Mouse (Mus musculus): Measurements from ENCODE around the gene Adgrf2. TPM values are rescaled to one million over a fixed set of nuclear protein-coding genes. Genes with fewer than 3 reads are reported as not detected.

The Adgrf2 gene
- total RNA-seq (2021), result under 1 TPM in 1 of 2 experiments, not detected in 1; 0.10 TPM
- 0.06 and 0.23 TPM in 2 replicates for polyA plus RNA-seq (2012; rRNA removed)
- long read RNA-seq, result 0 reads

GRCm38 (mm10) chr17:42741801-42742217, at the start of gene Adgrf2:
Gene Adgrf2, minus strand, starts transcription at chr17:42742179.
- H3K27ac ChIP-seq, result no peak within 1 kb of the TSS
- intact Hi-C loops (cut with DNase I), result no loop called here
- H3K36me3 ChIP-seq (ENCODE audit: control insufficient read depth, insufficient read depth, low read length), result no peaks in the 10 kb centered on the region; the same call in 1 of the 2 replicates

GRCm38 (mm10) chr17:42790787-42791186, 48.8 kb upstream of the Adgrf2 start:
- Histone ChIP-seq H3K79me2 (replicated peaks; ENCODE audit: control insufficient read depth, insufficient read depth, low read length) (no peaks in the 10 kb centered on the region), H3K4me3 (no peak overlapping the region), H3K36me3 (ENCODE audit: control insufficient read depth, insufficient read depth, low read length) (peaks cover 2% of the 10 kb centered on the region; the same call in 1 of the 2 replicates), H3K27me3 (ENCODE audit: control insufficient read depth, insufficient read depth, low read length) (no peaks in the 10 kb centered on the region), H3K27ac (no peak overlapping the region), H3K9ac (ENCODE audit: low read depth, low read length) (no peak overlapping the region), H3K4me1 (ENCODE audit: control insufficient read depth, insufficient read depth, low read length) (peaks cover 3% of the 10 kb centered on the region)
- intact Hi-C loops (cut with DNase I), result no loop called here
- TF ChIP-seq POLR2A (IDR thresholded peaks at IDR 0.05; ENCODE audit: insufficient read depth, low read depth, low read length) (no peak), EP300 (IDR thresholded peaks at IDR 0.05; ENCODE audit: insufficient read depth, low read depth, low read length) (no peak), CTCF (IDR thresholded peaks at IDR 0.05) (no peak)
- peak in 1 of 2 experiments; percentile 41 for DNase-seq
- 58% methylated on average over 1 of the region's 1 CpGs for WGBS

More at GRCm38 (mm10) chr17:42741801-42742217, at the start of gene Adgrf2:
- DNase-seq, result peak; percentile 38 to 56
- H3K79me2 ChIP-seq (replicated peaks; ENCODE audit: control insufficient read depth, insufficient read depth, low read length), result no peaks in the 10 kb centered on the region
- WGBS, result 30% methylated on average over 7 of the region's 7 CpGs
- no peaks in the 10 kb centered on the region for H3K27me3 ChIP-seq (ENCODE audit: control insufficient read depth, insufficient read depth, low read length)
- H3K4me3 ChIP-seq, result no peak within 1 kb of the TSS
- H3K9ac ChIP-seq (ENCODE audit: low read depth, low read length), result no peak within 1 kb of the TSS
- TF ChIP-seq POLR2A (IDR thresholded peaks at IDR 0.05; ENCODE audit: insufficient read depth, low read depth, low read length) (no peak), CTCF (IDR thresholded peaks at IDR 0.05) (no peak), EP300 (IDR thresholded peaks at IDR 0.05; ENCODE audit: insufficient read depth, low read depth, low read length) (no peak)
- H3K4me1 ChIP-seq (ENCODE audit: control insufficient read depth, insufficient read depth, low read length), result peaks cover 2% of the 10 kb centered on the region; the same call in 1 of the 2 replicates

- Histone ChIP-seq H3K4me3 (no peak overlapping the region), H3K27ac (no peak overlapping the region), H3K27me3 (ENCODE audit: control insufficient read depth, insufficient read depth, low read length) (no peaks in the 10 kb centered on the region), H3K36me3 (ENCODE audit: control insufficient read depth, insufficient read depth, low read length) (peaks cover 2% of the 10 kb centered on the region; the same call in 1 of the 2 replicates), H3K9ac (ENCODE audit: low read depth, low read length) (no peak overlapping the region), H3K79me2 (replicated peaks; ENCODE audit: control insufficient read depth, insufficient read depth, low read length) (no peaks in the 10 kb centered on the region), H3K4me1 (ENCODE audit: control insufficient read depth, insufficient read depth, low read length) (peaks cover 3% of the 10 kb centered on the region)
- intact Hi-C loops (cut with DNase I), result no loop called here
- TF ChIP-seq POLR2A (IDR thresholded peaks at IDR 0.05; ENCODE audit: insufficient read depth, low read depth, low read length), result no peak
- no peak for TF ChIP-seq CTCF (IDR thresholded peaks at IDR 0.05)
- TF ChIP-seq EP300 (IDR thresholded peaks at IDR 0.05; ENCODE audit: insufficient read depth, low read depth, low read length), result no peak
- no peak for DNase-seq
- WGBS, result 74% methylated on average over 2 of the region's 2 CpGs
Measured at GRCm38 (mm10) chr17:42789723-42790122, 47.7 kb upstream of the Adgrf2 start.

GRCm38 (mm10) chr17:42788686-42789453, 46.9 kb upstream of the Adgrf2 start:
- H3K4me3 ChIP-seq, result no peak overlapping the region
- peaks cover 3% of the 10 kb centered on the region for H3K4me1 ChIP-seq (ENCODE audit: control insufficient read depth, insufficient read depth, low read length)
- H3K79me2 ChIP-seq (replicated peaks; ENCODE audit: control insufficient read depth, insufficient read depth, low read length), result no peaks in the 10 kb centered on the region
- intact Hi-C loops (cut with DNase I), result no loop called here
- H3K36me3 ChIP-seq (ENCODE audit: control insufficient read depth, insufficient read depth, low read length), result peaks cover 2% of the 10 kb centered on the region; the same call in 1 of the 2 replicates
- H3K27ac ChIP-seq, result no peak overlapping the region
- H3K27me3 ChIP-seq (ENCODE audit: control insufficient read depth, insufficient read depth, low read length), result no peaks in the 10 kb centered on the region
- DNase-seq, result peak; percentile 20 to 26
- no peak overlapping the region for H3K9ac ChIP-seq (ENCODE audit: low read depth, low read length)
- no peak for TF ChIP-seq POLR2A (IDR thresholded peaks at IDR 0.05; ENCODE audit: insufficient read depth, low read depth, low read length)
- 61% methylated on average over 5 of the region's 5 CpGs for WGBS

GRCm38 (mm10) chr17:42782156-42782757, 40.3 kb upstream of the Adgrf2 start:
- intact Hi-C loops (cut with DNase I), result loop anchor here (1.0 kb wide), 1 partner anchor 169 kb away; no protein-coding TSS in a partner anchor

More at GRCm38 (mm10) chr17:42782156-42782757, 40.3 kb upstream of the Adgrf2 start:
- no peaks in the 10 kb centered on the region for H3K79me2 ChIP-seq (replicated peaks; ENCODE audit: control insufficient read depth, insufficient read depth, low read length)
- no peak overlapping the region for H3K4me3 ChIP-seq
- TF ChIP-seq EP300 (IDR thresholded peaks at IDR 0.05; ENCODE audit: insufficient read depth, low read depth, low read length) (0 out of 2 replicates have a peak, but pooled peaks have one; percentile 26), CTCF (IDR thresholded peaks at IDR 0.05) (peak; percentile 84), POLR2A (IDR thresholded peaks at IDR 0.05; ENCODE audit: insufficient read depth, low read depth, low read length) (no peak)
- no peaks in the 10 kb centered on the region for H3K27me3 ChIP-seq (ENCODE audit: control insufficient read depth, insufficient read depth, low read length)
- WGBS, result 55% methylated on average over 7 of the region's 7 CpGs
- no peaks in the 10 kb centered on the region for H3K36me3 ChIP-seq (ENCODE audit: control insufficient read depth, insufficient read depth, low read length)
- no peak overlapping the region for H3K9ac ChIP-seq (ENCODE audit: low read depth, low read length)
- no peak overlapping the region for H3K27ac ChIP-seq
- DNase-seq, result peak; percentile 51 to 60
- no peaks in the 10 kb centered on the region for H3K4me1 ChIP-seq (ENCODE audit: control insufficient read depth, insufficient read depth, low read length)
